Mouse (Mus musculus) cerebellum, adult 2 months (tissue): ENCODE measurements around the gene Trpm8. TPM values are rescaled to one million over a fixed set of nuclear protein-coding genes. Genes with fewer than 3 reads are reported as not detected.

Experiments used
- DNase-seq, 2 experiments: peaks; one replicate each; pipeline ENCODE4 v3.0.0; 2021
- H3K27ac ChIP-seq: fragments of 200-500 bp; 2 replicates; pipeline ENCODE4 v1.5.1; 2012; ENCODE audit warnings: low read length, control low read depth, inconsistent platforms; ENCODE audit not compliant: insufficient read depth
- H3K27me3 ChIP-seq: fragments of 200-500 bp; 2 replicates; pipeline ENCODE4 v1.6.1; 2012; ENCODE audit warnings: inconsistent platforms, mild to moderate bottlenecking, low read length, moderate library complexity; ENCODE audit not compliant: control insufficient read depth, insufficient read depth
- H3K4me1 ChIP-seq: fragments of 200-500 bp; 2 replicates; pipeline ENCODE4 v1.6.1; 2011; ENCODE audit warnings: low read length; ENCODE audit not compliant: control insufficient read depth, insufficient read depth
- H3K4me3 ChIP-seq: fragments of 200-500 bp; replicated peaks from 2 replicates; pipeline ENCODE3; 2011; ENCODE audit warnings: mild to moderate bottlenecking, low read depth, low read length, control low read depth; ENCODE audit not compliant: insufficient read depth
- CTCF ChIP-seq: fragments of 200-500 bp; IDR thresholded peaks from 2 replicates; pipeline ENCODE4 v1.5.1; 2011; ENCODE audit warnings: low read depth, mild to moderate bottlenecking, control low read depth, low read length, moderate library complexity, borderline replicate concordance; ENCODE audit not compliant: insufficient read depth
- POLR2A ChIP-seq: fragments of 200-500 bp; IDR thresholded peaks from 2 replicates; pipeline ENCODE4 v1.6.1; 2011; ENCODE audit warnings: low read length, control low read depth, borderline replicate concordance; ENCODE audit not compliant: insufficient read depth
- WGBS: fragments of 180-500 bp; shearing (Covaris S2); methylation state at CpG from one replicate; pipeline ENCODE4 v1.1.7; 2018; 5-methylcytosine and 5-hydroxymethylcytosine counted together
- polyA plus RNA-seq: library from polyadenylated mRNA; depleted of rRNA; stranded (reverse); fragments of >200 nt; gene quantifications from 2 replicates; pipeline ENCODE4 v1.2.3, GENCODE M21; 2012

The Trpm8 gene
- polyA plus RNA-seq, 1 experiment, result 0.49 TPM

- H3K27me3 ChIP-seq, result no peaks in the 10 kb centered on the region
- no peak for TF ChIP-seq POLR2A
- TF ChIP-seq CTCF, result no peak
- no peaks in the 10 kb centered on the region for H3K4me1 ChIP-seq
- WGBS, result 63% methylated on average over 6 of the region's 6 CpGs
- no peak overlapping the region for H3K27ac ChIP-seq
- DNase-seq, result no peak
- H3K4me3 ChIP-seq, result no peak overlapping the region
Measured at GRCm38 (mm10) chr1:88238771-88239170, 38.7 kb upstream of the Trpm8 start.

GRCm38 (mm10) chr1:88240072-88240471 is 37.4 kb upstream of the Trpm8 start:
- H3K4me3 ChIP-seq, result no peak overlapping the region
- H3K27ac ChIP-seq, result no peak overlapping the region
- no peaks in the 10 kb centered on the region for H3K27me3 ChIP-seq
- H3K4me1 ChIP-seq, result no peaks in the 10 kb centered on the region
- TF ChIP-seq POLR2A (no peak), CTCF (no peak)
- 71% methylated on average over 5 of the region's 5 CpGs for WGBS
- DNase-seq, result no peak

- Histone ChIP-seq H3K27ac (no peak overlapping the region), H3K4me1 (no peaks in the 10 kb centered on the region), H3K4me3 (no peak overlapping the region), H3K27me3 (no peaks in the 10 kb centered on the region)
- no peak for DNase-seq
- WGBS, result 65% methylated on average over 4 of the region's 4 CpGs
- TF ChIP-seq POLR2A (no peak), CTCF (no peak)
Measured at GRCm38 (mm10) chr1:88240579-88240978, 36.9 kb upstream of the Trpm8 start.

GRCm38 (mm10) chr1:88243861-88244260 is 33.6 kb upstream of the Trpm8 start:
- Histone ChIP-seq H3K4me1 (no peaks in the 10 kb centered on the region), H3K27ac (no peak overlapping the region), H3K27me3 (no peaks in the 10 kb centered on the region), H3K4me3 (no peak overlapping the region)
- TF ChIP-seq CTCF (no peak), POLR2A (no peak)
- 61% methylated on average over 5 of the region's 5 CpGs for WGBS
- no peak for DNase-seq

GRCm38 (mm10) chr1:88245881-88246280 is 31.6 kb upstream of the Trpm8 start:
- no peak overlapping the region for H3K4me3 ChIP-seq
- no peak overlapping the region for H3K27ac ChIP-seq
- TF ChIP-seq CTCF (no peak), POLR2A (no peak)
- no peaks in the 10 kb centered on the region for H3K27me3 ChIP-seq
- no peaks in the 10 kb centered on the region for H3K4me1 ChIP-seq
- DNase-seq, result no peak
- WGBS, result 77% methylated on average over 6 of the region's 6 CpGs

- no peaks in the 10 kb centered on the region for H3K27me3 ChIP-seq
- no peak overlapping the region for H3K4me3 ChIP-seq
- no peaks in the 10 kb centered on the region for H3K4me1 ChIP-seq
- 47% methylated on average over 6 of the region's 6 CpGs for WGBS
- no peak overlapping the region for H3K27ac ChIP-seq
- TF ChIP-seq POLR2A (no peak), CTCF (no peak)
- DNase-seq, result no peak
Measured at GRCm38 (mm10) chr1:88246386-88246785, 31.1 kb upstream of the Trpm8 start.

GRCm38 (mm10) chr1:88247660-88248059 is 29.8 kb upstream of the Trpm8 start:
- Histone ChIP-seq H3K4me1 (no peaks in the 10 kb centered on the region), H3K4me3 (no peak overlapping the region), H3K27me3 (no peaks in the 10 kb centered on the region), H3K27ac (no peak overlapping the region)
- 46% methylated on average over 2 of the region's 2 CpGs for WGBS
- TF ChIP-seq POLR2A (no peak), CTCF (no peak)
- DNase-seq, result no peak

- TF ChIP-seq CTCF, result no peak
- TF ChIP-seq POLR2A, result no peak
- Histone ChIP-seq H3K4me3 (no peak overlapping the region), H3K27me3 (no peaks in the 10 kb centered on the region), H3K4me1 (no peaks in the 10 kb centered on the region), H3K27ac (no peak overlapping the region)
- 56% methylated on average over 4 of the region's 4 CpGs for WGBS
- DNase-seq, result no peak
Measured at GRCm38 (mm10) chr1:88248658-88249057, 28.8 kb upstream of the Trpm8 start.
